Mouse (Mus musculus) retina, adult 2 months (tissue): Measurements from ENCODE around the gene Map3k5.

Experiments used
- DNase-seq: peaks from one replicate; pipeline ENCODE4 v3.0.0-alpha.2; 2012; ENCODE audit warnings: low read depth, low spot score

Map3k5 gene

GRCm38 (mm10) chr10:19935295-19935623 lies 987 bp downstream of the Map3k5 start:
- DNase-seq: no peak

- no peak for DNase-seq
These were observed 1.6 kb downstream of the Map3k5 start for GRCm38 (mm10) chr10:19935821-19936367.

- no peak for DNase-seq
These were observed 2.9 kb downstream of the Map3k5 start for GRCm38 (mm10) chr10:19936961-19937708.

GRCm38 (mm10) chr10:19938738-19939137 lies 4.5 kb downstream of the Map3k5 start:
- DNase-seq: no peak

GRCm38 (mm10) chr10:19939282-19939705 lies 5.0 kb downstream of the Map3k5 start:
- no peak for DNase-seq

- no peak for DNase-seq
These were observed 5.9 kb downstream of the Map3k5 start for GRCm38 (mm10) chr10:19940127-19940526.

GRCm38 (mm10) chr10:19940626-19941025 lies 6.4 kb downstream of the Map3k5 start:
- no peak for DNase-seq

GRCm38 (mm10) chr10:19941063-19941462 lies 6.8 kb downstream of the Map3k5 start:
- no peak for DNase-seq

- no peak for DNase-seq
These were observed 7.6 kb downstream of the Map3k5 start for GRCm38 (mm10) chr10:19941914-19942313.

GRCm38 (mm10) chr10:19942621-19943020 lies 8.3 kb downstream of the Map3k5 start:
- no peak for DNase-seq

- DNase-seq: no peak
These were observed 11.4 kb downstream of the Map3k5 start for GRCm38 (mm10) chr10:19945651-19946050.

- no peak for DNase-seq
These were observed 12.4 kb downstream of the Map3k5 start for GRCm38 (mm10) chr10:19946644-19947043.

GRCm38 (mm10) chr10:19947441-19947840 lies 13.2 kb downstream of the Map3k5 start:
- DNase-seq: no peak

GRCm38 (mm10) chr10:19947901-19948300 lies 13.6 kb downstream of the Map3k5 start:
- DNase-seq: no peak

GRCm38 (mm10) chr10:19948381-19948780 lies 14.1 kb downstream of the Map3k5 start:
- no peak for DNase-seq

- no peak for DNase-seq
These were observed 14.8 kb downstream of the Map3k5 start for GRCm38 (mm10) chr10:19949106-19949505.

GRCm38 (mm10) chr10:19953032-19953761 lies 18.9 kb downstream of the Map3k5 start:
- DNase-seq: no peak

- DNase-seq: no peak
These were observed 20.3 kb downstream of the Map3k5 start for GRCm38 (mm10) chr10:19954572-19954971.

GRCm38 (mm10) chr10:19955817-19956216 lies 21.5 kb downstream of the Map3k5 start:
- no peak for DNase-seq

- no peak for DNase-seq
These were observed 22.5 kb downstream of the Map3k5 start for GRCm38 (mm10) chr10:19956745-19957144.

- DNase-seq: no peak
These were observed 26.6 kb downstream of the Map3k5 start for GRCm38 (mm10) chr10:19960831-19961380.

GRCm38 (mm10) chr10:19962746-19963145 lies 28.5 kb downstream of the Map3k5 start:
- DNase-seq: no peak

GRCm38 (mm10) chr10:19963206-19963605 lies 28.9 kb downstream of the Map3k5 start:
- DNase-seq: no peak
